Mouse (Mus musculus) liver, adult 2 months (tissue): ENCODE measurements around the gene Gm9945.

Experiments
- CTCF ChIP-seq: fragments of 200-500 bp; IDR thresholded peaks from 2 replicates; pipeline ENCODE4 v1.5.1; 2011; ENCODE audit warnings: low read depth, low read length, control low read depth
- POLR2A ChIP-seq: fragments of 200-500 bp; IDR thresholded peaks from 2 replicates; pipeline ENCODE4 v1.6.1; 2011; ENCODE audit warnings: low read length, control low read depth; ENCODE audit not compliant: insufficient read depth; ENCODE audit errors: extremely low read depth

DNA sequence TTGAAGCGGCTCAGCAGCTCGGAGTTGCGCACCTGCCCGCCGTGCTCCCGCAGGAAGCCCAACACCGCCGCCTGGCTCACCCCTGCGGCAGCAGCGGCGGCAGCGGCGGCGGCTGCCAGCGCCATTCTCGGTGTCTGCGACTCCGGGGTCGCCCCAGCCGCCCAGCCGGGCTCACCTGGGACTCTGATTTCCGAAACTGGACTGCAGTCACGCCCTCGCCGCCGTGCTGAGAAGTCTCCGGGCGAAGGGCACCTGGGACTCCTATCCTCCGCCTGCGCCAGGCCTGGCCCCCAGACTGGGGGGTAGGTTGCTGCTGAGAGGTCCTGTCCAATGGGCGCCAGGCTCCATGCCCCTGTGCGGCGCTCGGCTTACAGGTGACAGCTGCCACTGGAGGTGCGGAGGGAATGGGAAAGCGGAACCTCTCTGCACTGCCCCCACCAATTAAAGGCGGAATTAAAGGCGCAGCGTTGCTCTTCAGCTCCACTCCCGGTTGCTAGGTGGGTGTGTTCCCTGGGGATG, at the start of gene Gm9945, which contains the start of gene Sowaha:
- TF ChIP-seq CTCF (no peak), POLR2A (no peak)
